Mouse (Mus musculus) brain, embryonic 14.5 days (tissue): ENCODE results near the gene Nedd8.

Experiments
- CTCF ChIP-seq: fragments of 200-500 bp; IDR thresholded peaks from 2 replicates; pipeline ENCODE4 v1.5.1; 2012; ENCODE audit warnings: inconsistent platforms, mild to moderate bottlenecking, moderate library complexity, borderline replicate concordance; ENCODE audit not compliant: insufficient read depth, insufficient read length; ENCODE audit errors: extremely low read depth
- POLR2A ChIP-seq: fragments of 200-500 bp; IDR thresholded peaks from 2 replicates; pipeline ENCODE4 v1.6.1; 2012; ENCODE audit warnings: mild to moderate bottlenecking, inconsistent platforms, borderline replicate concordance; ENCODE audit not compliant: poor library complexity, insufficient read depth, insufficient read length, severe bottlenecking; ENCODE audit errors: extremely low read depth

- TF ChIP-seq POLR2A (no peak), CTCF (no peak)
Observed at GRCm38 (mm10) chr14:55640816-55641215, 31.1 kb downstream of the Nedd8 start.
